ENCODE assay signal across 11 mouse cellular contexts in genomic region chr13:100588646-100589045, GRCm38 (mm10). TPM values are rescaled to one million over a fixed set of nuclear protein-coding genes. Genes with fewer than 3 reads are reported as not detected.
DNase-seq lines count a peak whose midpoint lies in the region; ATAC-seq lines count a peak whose summit lies in the region.
"Had no signal": no experiment of that assay in that cellular context is flagged by ENCODE, and none has a peak within 500 bp of the region (broad histone marks: within the 10 kb centered on the region; RNA-seq: fewer than 3 reads in every experiment).

No protein-coding gene starts in this region.

- no peaks in the 10 kb centered on the region for H3K9me3 ChIP-seq in embryonic facial prominence, embryonic 13.5 days
- no peaks in the 10 kb centered on the region for H3K9me3 ChIP-seq in embryonic facial prominence, embryonic 10.5 days
- H3K9me3 ChIP-seq in lung, embryonic 15.5 days: no peaks in the 10 kb centered on the region
- H3K9me3 ChIP-seq: neural tube, embryonic 12.5 days had no signal

- no peak overlapping the region for H3K9ac ChIP-seq in embryonic facial prominence, embryonic 13.5 days
- no peak overlapping the region for H3K9ac ChIP-seq in lung, embryonic 15.5 days
- H3K9ac ChIP-seq: neural tube, embryonic 12.5 days had no signal

- H3K4me1 ChIP-seq in embryonic facial prominence, embryonic 13.5 days: 0 out of 2 replicates have a peak, but pooled peaks cover 2% of the 10 kb centered on the region
- no peaks in the 10 kb centered on the region for H3K4me1 ChIP-seq in embryonic facial prominence, embryonic 10.5 days
- H3K4me1 ChIP-seq in lung, embryonic 15.5 days: no peaks in the 10 kb centered on the region
- H3K4me1 ChIP-seq: neural tube, embryonic 12.5 days had no signal

- no peak overlapping the region for H3K27ac ChIP-seq in embryonic facial prominence, embryonic 13.5 days
- H3K27ac ChIP-seq in embryonic facial prominence, embryonic 10.5 days (replicated peaks): no peak overlapping the region
- no peak overlapping the region for H3K27ac ChIP-seq in lung, embryonic 15.5 days
- H3K27ac ChIP-seq: neural tube, embryonic 12.5 days had no signal

- H3K36me3 ChIP-seq in embryonic facial prominence, embryonic 13.5 days: no peaks in the 10 kb centered on the region
- 0 out of 2 replicates have a peak, but pooled peaks cover 2% of the 10 kb centered on the region for H3K36me3 ChIP-seq in embryonic facial prominence, embryonic 10.5 days (replicated peaks)
- H3K36me3 ChIP-seq in lung, embryonic 15.5 days: no peaks in the 10 kb centered on the region
- H3K36me3 ChIP-seq: neural tube, embryonic 12.5 days had no signal

- H3K27me3 ChIP-seq in embryonic facial prominence, embryonic 13.5 days: no peaks in the 10 kb centered on the region
- no peaks in the 10 kb centered on the region for H3K27me3 ChIP-seq in embryonic facial prominence, embryonic 10.5 days (replicated peaks; ENCODE audit: low read depth, poor library complexity, severe bottlenecking)
- no peaks in the 10 kb centered on the region for H3K27me3 ChIP-seq in lung, embryonic 15.5 days
- H3K27me3 ChIP-seq: neural tube, embryonic 12.5 days had no signal

- ATAC-seq in embryonic facial prominence, embryonic 13.5 days (ENCODE audit: insufficient number of reproducible peaks, insufficient read depth, low FRiP score, low TSS enrichment, low read depth): no peak
- no peak for ATAC-seq in lung, embryonic 15.5 days (ENCODE audit: borderline replicate concordance, extremely low read depth, low FRiP score, low TSS enrichment)
- ATAC-seq in inflammation-experienced regulatory T-cells, adult 6 months: peak; percentile 54
- 0 out of 2 replicates have a peak, but pooled peaks have one; percentile 19 for ATAC-seq in neutrophil, adult 5-6 weeks (ENCODE audit: extremely low read depth, insufficient number of reproducible peaks, low FRiP score, poor library complexity, severe bottlenecking)

- WGBS in embryonic facial prominence, embryonic 13.5 days: 84% methylated on average over 12 of the region's 12 CpGs
- WGBS in embryonic facial prominence, embryonic 10.5 days: 84% methylated on average over 12 of the region's 12 CpGs
- 85% methylated on average over 12 of the region's 12 CpGs for WGBS in lung, embryonic 15.5 days

- no peak overlapping the region for H3K4me3 ChIP-seq in embryonic facial prominence, embryonic 13.5 days
- no peak overlapping the region for H3K4me3 ChIP-seq in embryonic facial prominence, embryonic 10.5 days
- H3K4me3 ChIP-seq in lung, embryonic 15.5 days: no peak overlapping the region
- H3K4me3 ChIP-seq: neural tube, embryonic 12.5 days had no signal

- no peak for DNase-seq in embryonic facial prominence, embryonic 10.5 days (ENCODE audit: low spot score)
- no peak for DNase-seq in lung, postnatal 14 days
- no peak for DNase-seq in adrenal gland, postnatal 25 days
- no peak for DNase-seq in spleen, postnatal 10 days (ENCODE audit: low spot score in 2 of 2)
- DNase-seq: adrenal gland, adult 2 months; layer of hippocampus, adult 9-11 months had no signal

- 0 out of 2 replicates have a peak overlapping the region, but pooled peaks have one; percentile 18 for H3K4me2 ChIP-seq in embryonic facial prominence, embryonic 13.5 days
- peak overlapping the region; percentile 19; the same call in 1 of the 2 replicates for H3K4me2 ChIP-seq in lung, embryonic 15.5 days
- H3K4me2 ChIP-seq: neural tube, embryonic 12.5 days had no signal

RNA-seq across cellular contexts. Expression of gene Marveld2, which starts 28.1 kb away (rescaled TPM):
- 5.6 TPM in 2 replicates for polyA plus RNA-seq in embryonic facial prominence, embryonic 13.5 days (2015; fragmentation: Nextera tagmentation; extraction: Ambion mirVana)
- polyA plus RNA-seq in embryonic facial prominence, embryonic 10.5 days (2016; fragmentation: Nextera tagmentation; extraction: Ambion mirVana): 6.0 and 6.2 TPM in 2 replicates
- polyA plus RNA-seq in lung, embryonic 15.5 days (2015; fragmentation: Nextera tagmentation; extraction: Ambion mirVana): 11.1 and 11.7 TPM in 2 replicates
- polyA plus RNA-seq in inflammation-experienced regulatory T-cells, adult 6 months (2017; shearing (Covaris generic)): 1 to 10 TPM; 4.3 to 9.7 (median 7.9) TPM
- 9.8 TPM in 2 replicates for total RNA-seq in neutrophil, adult 5-6 weeks (2017)
- total RNA-seq in adrenal gland, postnatal 25 days (2021): 0.61 and 0.86 TPM in 2 replicates

RNA-seq across cellular contexts. Expression of gene Ocln, which starts 36.1 kb away (rescaled TPM):
- 7.8 and 11.1 TPM in 2 replicates for polyA plus RNA-seq in embryonic facial prominence, embryonic 13.5 days (2015; fragmentation: Nextera tagmentation; extraction: Ambion mirVana)
- 6.2 and 6.5 TPM in 2 replicates for polyA plus RNA-seq in embryonic facial prominence, embryonic 10.5 days (2016; fragmentation: Nextera tagmentation; extraction: Ambion mirVana)
- 32.6 and 34.1 TPM in 2 replicates for polyA plus RNA-seq in lung, embryonic 15.5 days (2015; fragmentation: Nextera tagmentation; extraction: Ambion mirVana)
- under 1 TPM in 2 of 3 experiments, not detected in 1; 0.57 to 0.66 TPM for polyA plus RNA-seq in inflammation-experienced regulatory T-cells, adult 6 months (2017; shearing (Covaris generic))
- total RNA-seq in neutrophil, adult 5-6 weeks (2017): 0.47 TPM in 1 of 2 replicates, not detected in the other
- 9.5 and 10.7 TPM in 2 replicates for total RNA-seq in adrenal gland, postnatal 25 days (2021)

Comparison
In these comparisons a context has a peak if more than half of its experiments do, and no peak if none do; other contexts are left out.
1. ATAC-seq: peak in inflammation-experienced regulatory T-cells, adult 6 months (single experiment) and neutrophil, adult 5-6 weeks (single experiment); none in embryonic facial prominence, embryonic 13.5 days (single experiment) and lung, embryonic 15.5 days (single experiment).